Mouse (Mus musculus): ENCODE measurements around the gene Dnajb12.
A peak's percentile ranks its signal among the peaks of the same experiment; 100 is the strongest.

Gene Dnajb12

DNA sequence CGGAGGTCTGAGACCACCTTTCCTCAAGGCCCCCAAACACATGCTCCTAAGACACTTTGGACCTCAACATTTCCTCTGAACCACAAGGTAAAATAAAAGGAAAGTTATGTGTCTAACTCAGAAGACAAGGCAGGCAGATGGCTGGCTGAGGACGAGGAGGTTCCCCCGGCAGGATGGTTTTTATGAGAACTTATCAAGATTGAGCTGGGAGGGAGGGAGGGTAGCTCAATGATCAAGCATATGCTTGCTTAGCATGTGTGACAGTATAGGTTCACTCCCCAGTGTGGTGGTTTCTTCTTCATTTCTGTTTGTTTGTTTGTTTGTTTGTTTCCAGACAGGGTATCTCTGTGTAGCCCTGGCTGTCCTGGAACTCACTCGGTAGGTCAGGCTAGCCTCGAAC lies 67.0 kb downstream of the Dnajb12 start:
- no peak for DNase-seq (ENCODE audit: inconsistent age in 2 of 2, low spot score in 1 of 2)

DNA sequence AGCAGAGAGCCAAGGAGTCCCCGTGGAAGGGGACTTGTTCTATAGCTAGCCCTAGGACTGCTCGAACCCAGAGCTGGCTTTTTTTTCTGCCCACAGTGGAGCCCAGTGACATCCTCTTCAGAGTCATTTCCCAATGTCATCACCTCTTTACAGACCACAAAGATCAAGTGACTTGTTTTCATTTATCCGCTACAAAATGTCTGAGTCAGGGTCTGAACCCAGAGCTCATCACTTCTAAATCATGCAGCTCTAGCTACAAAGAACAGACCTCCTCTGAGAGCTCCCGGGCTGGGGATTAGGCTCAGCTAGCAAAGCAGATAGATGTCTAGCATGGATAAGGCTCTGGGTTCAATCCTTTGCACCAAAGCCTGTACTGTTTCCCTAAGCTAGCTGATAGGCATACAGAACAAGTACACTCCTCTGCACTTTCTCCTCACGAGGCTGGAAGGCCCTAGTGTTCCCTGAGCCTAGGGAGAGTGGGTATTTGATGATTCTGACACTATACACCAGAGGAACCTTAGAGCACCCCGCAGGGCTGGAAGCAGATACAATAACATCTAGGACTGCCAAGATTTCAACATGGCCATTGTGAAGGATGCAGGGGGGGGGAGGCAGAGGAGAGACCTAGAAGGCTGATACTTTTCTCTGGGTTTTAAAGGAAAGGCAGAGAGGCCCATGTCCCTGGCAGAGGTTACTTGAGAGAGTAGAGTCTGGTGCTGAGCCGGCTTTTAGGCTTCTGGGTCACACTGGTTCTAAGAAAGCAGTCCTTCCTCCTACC lies 68.1 kb downstream of the Dnajb12 start:
- DNase-seq (ENCODE audit: inconsistent age in 2 of 2, low spot score in 1 of 2): peak in 1 of 2 experiments; percentile 73

DNA sequence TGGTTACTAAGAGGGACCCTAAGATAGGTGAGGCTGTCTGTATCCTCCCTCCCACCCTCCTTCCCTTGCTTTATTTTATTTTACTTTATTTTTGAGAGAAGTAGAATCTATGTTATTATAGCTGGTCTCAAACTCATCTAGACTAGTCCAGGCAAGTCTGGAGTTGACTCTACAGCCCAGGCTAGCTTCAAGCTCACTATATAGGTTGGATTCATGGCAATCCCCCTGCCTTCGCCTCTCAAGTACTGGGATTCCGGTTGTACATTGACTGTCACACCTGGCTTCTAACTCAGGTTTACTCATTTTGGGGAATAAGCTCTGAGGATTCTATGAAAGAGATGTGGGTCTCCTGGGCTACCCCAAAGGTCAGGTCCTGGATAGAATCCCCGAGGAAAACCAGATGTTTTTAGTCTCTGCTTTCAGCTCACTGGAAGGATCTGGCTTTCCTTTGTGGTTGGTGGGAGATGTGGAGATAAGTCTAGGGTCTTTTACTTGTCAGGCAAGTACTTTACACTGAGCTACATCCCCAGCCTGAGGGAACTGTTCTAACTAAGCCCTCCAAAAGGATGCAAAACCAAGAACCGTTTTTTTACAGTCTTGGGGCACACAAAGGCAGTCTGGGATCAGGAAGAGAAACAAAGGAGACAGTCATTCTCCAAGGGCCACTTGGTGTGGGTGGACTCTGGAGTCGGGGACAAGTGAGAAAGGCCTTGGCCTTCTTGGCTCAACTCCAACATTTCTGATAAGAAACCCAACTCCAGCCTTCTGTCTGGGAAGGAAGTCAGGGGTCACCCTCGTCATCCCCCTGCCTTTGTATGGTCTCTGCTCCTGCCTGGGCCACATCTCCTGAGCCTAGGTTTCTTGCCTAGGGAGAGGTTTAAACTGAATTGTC lies 69.3 kb downstream of the Dnajb12 start:
- peak; percentile 77 to 92 for DNase-seq (ENCODE audit: inconsistent age in 2 of 2, low spot score in 1 of 2)

Measured in adrenal gland, adult (tissue).